Mouse (Mus musculus) liver, adult (tissue): Measurements from ENCODE around the gene Rhox6.
"Not testable (repeated sequence)": the region's sequence is repeated elsewhere in the genome, so short reads cannot be mapped to it uniquely, and the experiment has no call there.

Experiments
- GATA4 ChIP-seq: IDR thresholded peaks from 2 replicates; pipeline ENCODE4 v1.6.1; 2014; ENCODE audit warnings: mild to moderate bottlenecking, low read length; ENCODE audit not compliant: insufficient replicate concordance

Gene Rhox6

DNA sequence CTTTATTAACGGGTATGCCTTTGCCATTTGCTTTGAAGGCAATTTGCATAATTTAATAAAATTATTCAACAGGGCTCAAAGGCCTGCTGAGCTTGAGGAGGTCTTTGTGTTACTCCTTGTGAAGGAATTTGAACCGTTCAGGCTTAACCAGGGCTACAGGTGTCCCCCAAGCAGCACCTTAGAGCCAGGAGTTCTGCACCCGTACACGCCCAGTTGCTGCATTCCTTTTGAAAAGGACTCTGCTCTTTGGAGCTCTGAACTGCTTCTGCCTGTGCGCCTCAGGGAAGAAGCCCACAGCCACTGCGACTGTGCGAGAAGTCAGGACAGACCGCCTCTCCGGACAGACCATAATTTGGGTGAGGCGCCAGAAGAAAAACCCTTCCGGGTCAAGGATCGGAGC lies at the start of gene Rhox6:
TSS of gene Rhox6 (plus strand) at position 301 of the 400 bp plus-strand sequence.
- not testable (repeated sequence) for TF ChIP-seq GATA4

- no peak for TF ChIP-seq GATA4
Measured at GRCm38 (mm10) chrX:37807286-37808080, 19.2 kb upstream of the Rhox6 start.

DNA sequence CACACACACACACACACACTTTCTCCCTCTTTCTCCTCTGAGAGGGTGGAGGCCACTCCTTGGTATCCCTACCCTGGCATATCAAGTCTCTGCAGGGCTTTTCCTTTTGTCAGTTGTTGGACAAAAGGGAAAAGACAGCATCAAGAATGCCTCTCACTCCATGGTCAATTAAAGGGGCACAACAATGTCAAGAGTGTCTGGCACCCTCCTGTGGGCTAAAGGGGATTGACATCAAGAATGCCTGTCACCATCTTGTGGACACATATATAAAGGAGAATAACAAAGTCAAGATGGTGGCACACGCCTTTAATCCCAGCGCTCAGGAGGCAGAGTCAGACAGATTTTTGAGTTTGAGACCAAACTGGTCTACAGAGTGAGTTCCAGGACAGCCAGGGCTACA lies 17.3 kb upstream of the Rhox6 start:
- TF ChIP-seq GATA4, result no peak

DNA sequence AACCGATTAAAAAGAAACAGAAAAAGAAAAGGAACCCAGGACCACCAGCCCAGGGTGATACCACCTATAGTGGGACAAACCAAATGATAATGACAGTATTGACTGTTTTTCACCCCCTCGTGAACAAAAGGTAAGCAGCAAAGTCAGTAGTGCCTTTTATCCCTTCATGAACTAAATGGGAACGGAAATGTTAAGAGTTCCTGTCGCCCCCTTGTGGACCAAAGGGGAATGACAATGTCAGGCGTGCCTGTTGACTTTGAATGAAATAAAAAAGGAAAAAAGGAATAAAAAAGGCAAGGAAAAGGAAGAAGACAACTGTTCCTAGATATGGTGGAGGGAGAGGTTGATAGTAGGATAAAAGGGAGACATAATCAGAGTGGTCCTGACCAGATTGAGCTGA lies 15.5 kb upstream of the Rhox6 start:
- no peak for TF ChIP-seq GATA4

GRCm38 (mm10) chrX:37815665-37816064 lies 11.0 kb upstream of the Rhox6 start:
- TF ChIP-seq GATA4, result no peak

GRCm38 (mm10) chrX:37831386-37831785 lies 4.7 kb downstream of the Rhox6 start, which contains the start of gene Rhox7a:
Rhox7a (plus strand) TSS chrX:37831686.
- TF ChIP-seq GATA4, result not testable (repeated sequence)

GRCm38 (mm10) chrX:37871641-37872040 lies 44.9 kb downstream of the Rhox6 start:
- TF ChIP-seq GATA4, result no peak

GRCm38 (mm10) chrX:37878844-37879243 lies 52.1 kb downstream of the Rhox6 start, which contains the start of gene Rhox8:
Rhox8 (minus strand) TSS chrX:37878944.
- no peak for TF ChIP-seq GATA4
